Mouse (Mus musculus) myocyte (in vitro differentiated cells): ENCODE measurements at regions not wholly inside any gene's neighbourhood (a gene's known extent, or its start where the extent isn't known, plus 50 kb on each side); places are given as distances from the start of the nearest gene placed in this dataset.

Experiments used
- CEBPB ChIP-seq: IDR thresholded peaks from 2 replicates; pipeline ENCODE4 v1.6.1; 2011; ENCODE audit warnings: mild to moderate bottlenecking, moderate library complexity; ENCODE audit not compliant: poor library complexity, insufficient read depth, severe bottlenecking
- MYOG ChIP-seq, 3 experiments: IDR thresholded peaks; one replicate each; pipeline ENCODE4 v1.6.1; 2011; ENCODE audit warnings: control low read depth in 2 of 3, low read depth in 2 of 3, mild to moderate bottlenecking in 2 of 3; ENCODE audit not compliant: insufficient read length in 2 of 3, control insufficient read depth in 1 of 3, insufficient read depth in 1 of 3

GRCm38 (mm10) chr14:108279630-108280029 is 634.3 kb downstream of the Slitrk1 start:
- no peak for TF ChIP-seq CEBPB
- no peak for TF ChIP-seq MYOG (IDR thresholded peaks at IDR 0.05; ENCODE audit: control insufficient read depth in 1 of 3, insufficient read depth in 1 of 3, insufficient read length in 2 of 3, low read depth in 2 of 3)
